Mouse (Mus musculus) myocyte (in vitro differentiated cells): ENCODE measurements at regions not wholly inside any gene's neighbourhood (a gene's known extent, or its start where the extent isn't known, plus 50 kb on each side); places are given as distances from the start of the nearest gene placed in this dataset.

Experiments
- H3K27me3 ChIP-seq: one replicate; pipeline ENCODE4 v1.6.1; 2011; ENCODE audit not compliant: control insufficient read depth, insufficient read depth, insufficient read length
- H3K36me3 ChIP-seq: one replicate; pipeline ENCODE4 v1.6.1; 2011; ENCODE audit not compliant: control insufficient read depth, insufficient read depth
- H3K4me2 ChIP-seq: one replicate; pipeline ENCODE4 v1.6.1; 2011; ENCODE audit warnings: low read depth, control low read depth
- H3K4me3 ChIP-seq: one replicate; pipeline ENCODE4 v1.5.1; 2011; ENCODE audit warnings: mild to moderate bottlenecking, control low read depth, moderate library complexity
- H3K79me2 ChIP-seq: one replicate; pipeline ENCODE4 v1.6.1; 2011; ENCODE audit not compliant: control insufficient read depth, insufficient read depth
- H3ac ChIP-seq: one replicate; pipeline ENCODE4 v1.6.1; 2011; ENCODE audit not compliant: control insufficient read depth, insufficient read length
- CEBPB ChIP-seq: IDR thresholded peaks from 2 replicates; pipeline ENCODE4 v1.6.1; 2011; ENCODE audit warnings: mild to moderate bottlenecking, moderate library complexity; ENCODE audit not compliant: poor library complexity, insufficient read depth, severe bottlenecking
- E2F4 ChIP-seq: IDR thresholded peaks from one replicate; pipeline ENCODE4 v1.6.1; 2011; ENCODE audit warnings: mild to moderate bottlenecking, control low read depth, moderate library complexity; ENCODE audit not compliant: insufficient read depth
- MAX ChIP-seq: IDR thresholded peaks from one replicate; pipeline ENCODE4 v1.6.1; 2011; ENCODE audit warnings: low read depth, mild to moderate bottlenecking, control low read depth
- MYOD1 ChIP-seq, 3 experiments: IDR thresholded peaks; one replicate each; pipeline ENCODE4 v1.6.1; 2011; ENCODE audit warnings: control low read depth in 2 of 3, low read depth in 2 of 3, mild to moderate bottlenecking in 2 of 3, moderate library complexity in 1 of 3; ENCODE audit not compliant: insufficient read length in 2 of 3, control insufficient read depth in 1 of 3
- MYOG ChIP-seq, 3 experiments: IDR thresholded peaks; one replicate each; pipeline ENCODE4 v1.6.1; 2011; ENCODE audit warnings: control low read depth in 2 of 3, low read depth in 2 of 3, mild to moderate bottlenecking in 2 of 3; ENCODE audit not compliant: insufficient read length in 2 of 3, control insufficient read depth in 1 of 3, insufficient read depth in 1 of 3
- POLR2A ChIP-seq: IDR thresholded peaks from one replicate; pipeline ENCODE4 v1.6.1; 2011; ENCODE audit warnings: low read depth, mild to moderate bottlenecking, control low read depth, moderate library complexity; ENCODE audit not compliant: insufficient read length
- POLR2AphosphoS2 ChIP-seq: IDR thresholded peaks from one replicate; pipeline ENCODE4 v1.6.1; 2011; ENCODE audit warnings: low read depth, control low read depth; ENCODE audit not compliant: insufficient read length
- REST ChIP-seq: IDR thresholded peaks from one replicate; pipeline ENCODE4 v1.6.1; 2011; ENCODE audit warnings: mild to moderate bottlenecking, control low read depth, moderate library complexity; ENCODE audit not compliant: insufficient read depth, insufficient read length
- SRF ChIP-seq: IDR thresholded peaks from one replicate; pipeline ENCODE4 v1.6.1; 2011; ENCODE audit warnings: low read depth; ENCODE audit not compliant: control insufficient read depth, insufficient read length
- TCF12 ChIP-seq: IDR thresholded peaks from one replicate; pipeline ENCODE4 v1.6.1; 2011; ENCODE audit warnings: mild to moderate bottlenecking, control low read depth; ENCODE audit not compliant: poor library complexity, insufficient read depth, severe bottlenecking
- TCF3 ChIP-seq: IDR thresholded peaks from one replicate; pipeline ENCODE4 v1.6.1; 2011; ENCODE audit warnings: low read depth, control low read depth; ENCODE audit not compliant: insufficient read length
- USF1 ChIP-seq: IDR thresholded peaks from one replicate; pipeline ENCODE4 v1.6.1; 2011; ENCODE audit warnings: low read depth, mild to moderate bottlenecking, control low read depth, moderate library complexity

DNA sequence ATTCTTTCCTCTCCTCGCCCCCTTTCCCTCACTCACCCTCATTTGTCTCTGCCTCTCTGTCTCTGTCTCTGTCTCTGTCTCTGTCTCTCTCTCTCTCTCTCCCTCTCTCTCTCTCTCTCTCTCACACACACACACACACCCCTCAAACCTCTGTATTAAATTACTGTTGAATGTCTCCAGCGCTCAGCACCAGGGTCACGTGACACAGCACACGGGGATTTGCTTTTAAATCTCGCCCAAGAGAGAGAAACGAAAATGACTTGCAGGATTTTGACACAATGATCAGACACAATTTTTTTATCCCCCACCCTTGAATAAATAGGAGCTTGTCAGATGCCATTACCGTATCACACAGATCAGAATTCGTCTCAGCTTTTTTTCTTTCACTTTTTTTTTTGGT lies 125.2 kb downstream of the En1 start:
- Histone ChIP-seq H3K79me2 (no peaks in the 10 kb centered on the region), H3K4me3 (no peak overlapping the region), H3K36me3 (no peaks in the 10 kb centered on the region), H3K27me3 (no peaks in the 10 kb centered on the region), H3ac (no peak overlapping the region), H3K4me2 (peak overlapping the region; percentile 48)
- TF ChIP-seq MYOD1 (IDR thresholded peaks at IDR 0.05; ENCODE audit: control insufficient read depth in 1 of 3, insufficient read length in 2 of 3, low read depth in 2 of 3), result no peak
- TF ChIP-seq USF1, result peak; percentile 83
- no peak for TF ChIP-seq CEBPB
- no peak for TF ChIP-seq MAX

DNA sequence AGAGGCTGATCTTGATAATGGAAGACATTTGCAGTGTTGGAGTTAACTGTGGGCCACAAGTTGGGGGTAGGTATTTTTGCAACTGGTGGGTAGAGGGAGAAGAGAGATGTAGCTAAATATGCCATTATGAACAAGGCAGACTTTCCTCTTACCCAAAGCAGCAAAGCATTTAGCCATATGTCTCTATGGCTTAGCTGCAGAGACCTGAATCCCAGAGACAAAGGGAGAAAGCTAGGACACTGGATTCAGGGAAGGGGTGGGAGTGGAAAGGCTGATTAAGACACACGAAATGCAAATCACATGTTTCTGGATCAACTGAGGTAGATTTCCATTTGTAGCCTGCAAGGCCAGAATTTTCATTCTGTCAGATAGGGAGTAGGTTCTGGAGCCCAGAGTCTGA lies 129.8 kb downstream of the En1 start:
- Histone ChIP-seq H3K27me3 (no peaks in the 10 kb centered on the region), H3ac (no peak overlapping the region), H3K4me3 (no peak overlapping the region), H3K79me2 (no peaks in the 10 kb centered on the region), H3K36me3 (no peaks in the 10 kb centered on the region), H3K4me2 (no peak overlapping the region)
- TF ChIP-seq REST (no peak), MYOG (IDR thresholded peaks at IDR 0.05; ENCODE audit: control insufficient read depth in 1 of 3, insufficient read depth in 1 of 3, insufficient read length in 2 of 3, low read depth in 2 of 3) (no peak), TCF12 (no peak), POLR2AphosphoS2 (no peak), SRF (no peak), CEBPB (no peak), TCF3 (no peak)

DNA sequence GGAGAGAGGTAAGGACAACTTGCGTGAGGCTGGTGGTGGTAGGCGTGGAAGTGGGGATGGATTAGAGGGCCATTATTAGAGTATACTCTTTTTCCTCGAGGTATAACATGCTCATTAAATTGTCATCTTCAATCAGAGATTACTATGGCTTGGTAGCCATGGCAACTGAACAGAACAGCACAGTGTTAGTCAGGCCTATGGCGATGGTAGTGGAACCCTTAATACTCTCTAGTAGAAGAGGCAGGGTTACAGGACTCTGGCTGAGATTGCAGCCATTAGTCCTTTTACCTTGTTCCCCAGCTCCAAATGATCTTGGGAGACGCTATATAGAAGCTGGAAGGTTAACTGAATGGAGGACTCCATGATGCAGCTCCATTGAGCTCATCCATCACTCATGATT lies 131.5 kb downstream of the En1 start:
- Histone ChIP-seq H3K36me3 (no peaks in the 10 kb centered on the region), H3ac (no peak overlapping the region), H3K79me2 (no peaks in the 10 kb centered on the region), H3K4me3 (no peak overlapping the region), H3K4me2 (no peak overlapping the region), H3K27me3 (no peaks in the 10 kb centered on the region)
- TF ChIP-seq POLR2AphosphoS2, result no peak
- no peak for TF ChIP-seq MAX
- TF ChIP-seq CEBPB, result no peak

DNA sequence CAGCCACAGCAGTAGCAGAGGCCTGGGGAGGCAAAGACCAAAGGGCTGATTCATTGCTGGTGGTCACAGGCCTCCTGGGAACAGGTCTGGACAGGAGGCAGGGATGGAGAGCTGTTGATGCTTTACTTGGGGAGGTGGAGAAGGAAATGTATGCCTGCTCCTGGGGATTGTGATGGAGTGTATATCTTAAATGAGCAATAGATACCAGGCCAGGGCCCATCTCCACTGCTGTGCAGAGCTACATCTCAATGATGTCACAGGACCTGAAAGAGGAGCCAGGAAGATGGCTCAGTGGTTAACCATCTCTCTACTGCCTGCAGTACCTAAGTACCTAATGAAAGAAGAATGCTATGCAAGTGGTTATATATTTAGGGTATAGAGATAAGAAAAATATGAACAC lies 132.6 kb downstream of the En1 start:
- no peak overlapping the region for H3K4me2 ChIP-seq
- no peaks in the 10 kb centered on the region for H3K36me3 ChIP-seq
- no peaks in the 10 kb centered on the region for H3K79me2 ChIP-seq
- TF ChIP-seq MYOD1 (IDR thresholded peaks at IDR 0.05; ENCODE audit: control insufficient read depth in 1 of 3, insufficient read length in 2 of 3, low read depth in 2 of 3) (no peak), REST (no peak), CEBPB (no peak), USF1 (no peak), MYOG (IDR thresholded peaks at IDR 0.05; ENCODE audit: control insufficient read depth in 1 of 3, insufficient read depth in 1 of 3, insufficient read length in 2 of 3, low read depth in 2 of 3) (no peak)
- no peak overlapping the region for H3ac ChIP-seq
- no peaks in the 10 kb centered on the region for H3K27me3 ChIP-seq
- no peak overlapping the region for H3K4me3 ChIP-seq

DNA sequence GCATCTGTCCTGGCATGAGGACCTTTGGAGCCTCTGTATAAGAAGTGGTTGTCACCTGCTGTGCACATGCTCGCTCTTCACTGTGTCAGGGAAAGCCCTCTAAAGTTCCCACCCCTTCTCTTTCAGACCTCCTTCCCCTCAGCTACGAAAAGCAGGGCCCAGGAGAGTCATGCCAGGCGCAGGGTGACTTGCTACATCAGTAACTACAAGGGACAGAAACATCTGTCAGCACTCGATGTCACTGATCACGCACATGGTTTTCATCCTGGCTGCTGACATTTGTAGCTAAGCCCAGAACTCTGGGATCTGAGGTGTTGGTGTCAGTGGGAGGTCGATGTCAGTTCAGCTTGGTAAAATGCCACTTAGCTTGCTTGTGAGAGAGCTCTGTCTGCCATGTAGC lies 137.3 kb downstream of the En1 start:
- Histone ChIP-seq H3K4me2 (no peak overlapping the region), H3K36me3 (no peaks in the 10 kb centered on the region), H3K4me3 (no peak overlapping the region), H3K79me2 (no peaks in the 10 kb centered on the region), H3K27me3 (no peaks in the 10 kb centered on the region), H3ac (no peak overlapping the region)
- TF ChIP-seq POLR2AphosphoS2, result no peak
- TF ChIP-seq POLR2A, result no peak
- no peak for TF ChIP-seq MYOD1 (IDR thresholded peaks at IDR 0.05; ENCODE audit: control insufficient read depth in 1 of 3, insufficient read length in 2 of 3, low read depth in 2 of 3)
- no peak for TF ChIP-seq MAX

DNA sequence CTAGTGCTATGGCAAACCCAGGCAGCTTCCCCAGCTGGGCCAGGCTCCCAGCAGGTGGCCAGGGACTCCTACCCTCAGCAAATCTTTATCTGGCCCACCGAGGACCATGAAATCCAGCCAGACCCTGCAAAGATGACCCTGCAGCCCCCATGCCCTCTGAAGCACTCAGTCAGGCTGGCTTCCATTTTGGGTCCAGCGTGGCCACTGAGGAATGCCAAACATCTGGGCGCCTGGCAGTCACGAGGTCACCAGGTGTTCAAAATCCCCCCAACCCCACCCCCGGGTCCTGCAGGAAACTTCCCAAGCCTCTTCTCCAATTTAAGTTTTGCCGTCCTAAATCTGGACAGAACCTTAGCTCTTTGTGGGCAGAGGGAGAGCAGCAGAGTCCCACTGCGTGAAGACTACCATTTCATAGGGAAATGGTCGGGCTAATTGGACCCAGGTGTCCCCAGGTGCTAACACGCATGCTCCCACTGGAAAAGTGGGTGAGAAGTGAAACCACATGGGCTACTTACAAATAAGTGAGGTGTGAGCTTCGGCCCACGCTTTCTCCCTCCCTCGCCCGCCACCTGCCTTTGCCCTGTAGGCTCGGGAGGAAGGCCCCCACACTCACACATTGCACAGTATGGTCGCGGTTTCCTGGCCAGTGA lies 139.0 kb downstream of the En1 start:
- Histone ChIP-seq H3ac (no peak overlapping the region), H3K4me3 (no peak overlapping the region), H3K79me2 (no peaks in the 10 kb centered on the region), H3K4me2 (no peak overlapping the region), H3K36me3 (no peaks in the 10 kb centered on the region), H3K27me3 (no peaks in the 10 kb centered on the region)
- TF ChIP-seq POLR2AphosphoS2, result no peak
- TF ChIP-seq USF1, result no peak
- no peak for TF ChIP-seq POLR2A
- no peak for TF ChIP-seq CEBPB
- TF ChIP-seq SRF, result no peak
- no peak for TF ChIP-seq MYOD1 (IDR thresholded peaks at IDR 0.05; ENCODE audit: control insufficient read depth in 1 of 3, insufficient read length in 2 of 3, low read depth in 2 of 3)
- no peak for TF ChIP-seq MYOG (IDR thresholded peaks at IDR 0.05; ENCODE audit: control insufficient read depth in 1 of 3, insufficient read depth in 1 of 3, insufficient read length in 2 of 3, low read depth in 2 of 3)
- TF ChIP-seq TCF3, result no peak
- TF ChIP-seq REST, result no peak
- TF ChIP-seq TCF12, result no peak
- no peak for TF ChIP-seq MAX
- TF ChIP-seq E2F4, result no peak
